Mouse (Mus musculus): Measurements from ENCODE around the gene 4933402N03Rik.

Gene 4933402N03Rik

GRCm38 (mm10) chr7:131146214-131146613 lies at the start of gene 4933402N03Rik:
Gene 4933402N03Rik, minus strand, starts transcription at chr7:131146314.
- DNase-seq: no peak

GRCm38 (mm10) chr7:131187996-131188395 lies 41.9 kb upstream of the 4933402N03Rik start:
- DNase-seq: no peak

- no peak for DNase-seq
These were observed 40.9 kb upstream of the 4933402N03Rik start for GRCm38 (mm10) chr7:131187047-131187446.

DNA sequence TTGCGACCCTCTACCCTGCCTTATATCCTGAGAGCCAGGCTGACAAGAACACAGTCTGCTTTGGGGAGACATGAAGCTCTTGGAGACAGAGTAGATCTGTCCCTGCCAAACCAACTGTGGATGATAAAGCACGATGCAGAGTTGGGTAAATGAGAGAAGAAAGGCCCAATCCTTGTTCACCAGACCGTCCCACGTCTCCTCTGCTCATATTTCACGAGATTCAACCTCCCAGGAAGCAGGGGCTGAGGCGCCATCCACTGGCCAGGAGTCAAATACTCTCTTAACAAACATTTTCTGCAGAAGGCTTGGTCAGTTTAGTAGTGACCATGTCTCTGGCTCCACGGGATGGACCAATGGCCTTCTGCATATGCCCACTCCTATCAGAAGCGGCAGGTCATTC lies 38.2 kb upstream of the 4933402N03Rik start:
- no peak for DNase-seq

GRCm38 (mm10) chr7:131182685-131183084 lies 36.6 kb upstream of the 4933402N03Rik start:
- DNase-seq: peak; percentile 62

DNA sequence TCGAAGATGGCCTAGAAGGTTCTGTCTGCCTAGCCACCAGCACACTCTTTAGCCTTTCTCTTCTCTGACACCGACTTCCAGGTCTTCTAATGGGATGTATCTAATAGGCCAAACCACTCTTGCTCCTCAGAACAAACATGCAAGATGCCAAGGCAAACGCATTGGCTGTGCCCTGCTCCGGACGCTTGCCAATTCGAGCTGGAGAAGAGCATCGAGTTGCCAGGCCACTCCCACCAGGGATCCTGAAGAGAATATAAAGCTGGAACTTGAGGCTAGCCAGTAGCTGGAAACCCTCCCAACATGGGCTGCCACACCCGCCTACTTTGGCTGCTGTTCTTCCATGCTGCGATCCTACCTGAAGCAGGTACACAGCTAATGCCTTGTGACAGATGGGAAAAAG lies 28.0 kb upstream of the 4933402N03Rik start, which contains the start of gene 5430419D17Rik:
TSS of gene 5430419D17Rik (plus strand) at position 282 of the 400 bp plus-strand sequence.
- no peak for DNase-seq

DNA sequence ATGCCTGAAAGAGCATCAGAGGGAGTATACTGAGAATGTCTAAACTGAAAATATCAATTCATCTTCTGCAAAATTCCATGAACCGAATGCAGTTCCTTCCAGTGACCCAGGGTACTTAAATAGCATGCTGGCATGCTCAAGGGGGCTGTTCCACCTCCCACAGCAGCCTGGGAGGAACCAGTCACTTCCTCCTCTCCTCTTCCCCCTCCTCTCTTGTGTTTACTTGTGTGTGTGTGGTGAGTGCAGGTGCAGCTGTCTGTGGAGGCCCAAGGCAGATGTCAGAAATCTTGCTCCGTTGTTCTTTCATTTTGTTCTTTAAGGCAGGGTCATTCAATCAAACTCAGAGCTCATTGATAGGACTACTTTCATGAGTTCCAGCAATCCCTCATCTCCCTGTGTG lies 23.0 kb upstream of the 4933402N03Rik start:
- DNase-seq: peak; percentile 46

- DNase-seq: peak; percentile 32
These were observed 21.7 kb upstream of the 4933402N03Rik start for GRCm38 (mm10) chr7:131167771-131168170.

DNA sequence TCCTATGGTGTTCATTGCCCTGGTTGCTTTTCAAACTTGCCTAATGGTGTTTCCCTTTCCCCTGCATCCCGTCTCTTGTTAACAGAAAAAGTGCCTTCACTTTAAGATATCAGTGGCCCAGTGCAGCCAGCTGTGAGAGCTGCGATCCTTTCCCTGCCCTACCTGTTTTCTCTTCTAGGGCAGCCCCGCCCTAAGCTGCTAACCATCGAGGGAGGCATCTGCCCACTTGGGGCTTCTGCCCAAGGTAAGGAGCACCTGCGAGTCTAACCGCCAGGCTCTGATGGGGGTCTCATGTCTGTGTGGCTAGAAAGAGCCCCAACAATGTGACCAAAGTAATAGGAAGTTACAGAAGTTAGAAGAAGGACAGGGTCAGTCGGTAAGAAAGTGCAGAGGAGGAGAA lies 16.1 kb upstream of the 4933402N03Rik start:
- no peak for DNase-seq

- DNase-seq: no peak
These were observed 6.9 kb upstream of the 4933402N03Rik start for GRCm38 (mm10) chr7:131153044-131153443.

- no peak for DNase-seq
These were observed 4.1 kb upstream of the 4933402N03Rik start for GRCm38 (mm10) chr7:131150179-131150578.

DNA sequence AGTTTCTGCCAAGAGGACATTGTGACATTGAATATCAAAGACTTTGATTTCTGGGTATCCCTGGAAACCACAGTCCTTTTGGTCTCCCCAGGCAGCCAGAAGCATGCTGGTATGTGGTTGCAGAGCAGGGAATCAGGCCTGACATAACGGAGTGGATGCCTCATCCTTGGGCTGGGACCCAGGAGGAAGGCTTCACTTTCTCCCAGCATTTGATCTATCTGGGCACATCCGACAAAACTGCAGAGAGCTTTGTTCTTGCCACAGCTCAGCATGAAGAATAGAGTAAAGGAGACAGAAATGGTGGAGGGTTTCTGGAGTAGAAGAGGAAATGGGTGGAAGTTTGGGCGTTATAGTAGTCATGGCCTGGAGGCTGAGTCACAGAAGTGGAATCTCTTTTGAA lies 12.9 kb downstream of the 4933402N03Rik start:
- DNase-seq: no peak

GRCm38 (mm10) chr7:131130021-131130420 lies 16.1 kb downstream of the 4933402N03Rik start:
- DNase-seq: no peak

- DNase-seq: no peak
These were observed 23.8 kb downstream of the 4933402N03Rik start for GRCm38 (mm10) chr7:131122210-131122807.

DNA sequence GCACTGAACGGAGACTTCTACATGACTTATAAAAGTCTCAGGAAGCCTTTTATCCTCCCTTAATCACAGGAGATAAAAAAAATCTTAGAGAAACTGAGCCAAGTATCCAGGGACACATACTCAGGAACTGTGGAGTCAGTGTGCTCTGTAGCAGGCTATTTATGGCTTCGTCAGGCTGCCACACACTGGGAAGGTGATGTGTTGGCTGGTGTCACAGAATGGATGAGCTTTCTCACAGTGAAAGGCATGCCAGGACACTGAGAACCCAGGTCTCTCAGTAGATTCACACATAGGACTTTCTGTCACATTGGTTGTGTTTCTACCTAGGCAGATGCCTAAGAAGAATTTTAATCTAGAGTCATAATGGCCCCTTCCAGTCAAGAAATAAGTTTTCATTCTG lies 31.7 kb downstream of the 4933402N03Rik start:
- no peak for DNase-seq

GRCm38 (mm10) chr7:131113676-131114075 lies 32.4 kb downstream of the 4933402N03Rik start:
- DNase-seq: no peak

DNA sequence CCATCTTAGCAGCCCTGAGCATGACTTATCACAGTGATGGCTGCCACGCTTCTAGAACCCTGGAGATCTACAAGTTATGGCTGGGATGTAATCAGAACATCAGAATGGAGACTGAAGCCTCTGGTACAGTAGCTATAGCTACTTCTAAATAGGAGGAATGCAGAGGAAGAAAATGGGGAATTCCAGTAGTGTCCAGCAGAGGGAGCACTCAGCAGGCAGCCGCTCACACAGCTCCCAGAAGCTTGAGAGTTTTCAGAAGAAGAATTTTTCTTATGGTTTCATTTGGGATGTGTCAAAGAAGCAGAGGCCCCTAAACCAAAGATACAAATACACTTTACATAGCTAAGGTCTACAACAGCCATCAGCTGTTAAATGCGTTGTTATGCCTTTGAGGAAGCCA lies 33.6 kb downstream of the 4933402N03Rik start:
- peak; percentile 55 for DNase-seq

All from thymus, postnatal 25 days (tissue).